Mouse (Mus musculus) bone marrow, adult 2 months (tissue): ENCODE results near the gene Ttc33. TPM values are rescaled to one million over a fixed set of nuclear protein-coding genes. Genes with fewer than 3 reads are reported as not detected.
A peak's percentile ranks its signal among the peaks of the same experiment; 100 is the strongest.

Source experiments
- H3K27ac ChIP-seq: fragments of 200-500 bp; 2 replicates; pipeline ENCODE4 v1.5.1; 2012; ENCODE audit warnings: low read depth, mild to moderate bottlenecking, control low read depth, inconsistent platforms, low read length; ENCODE audit not compliant: control insufficient read depth, poor library complexity, insufficient read depth
- H3K4me1 ChIP-seq: fragments of 200-500 bp; 2 replicates; pipeline ENCODE4 v1.6.1; 2011; ENCODE audit warnings: low read length; ENCODE audit not compliant: control insufficient read depth, insufficient read depth
- H3K4me3 ChIP-seq: fragments of 200-500 bp; replicated peaks from 2 replicates; pipeline ENCODE3; 2011; ENCODE audit warnings: mild to moderate bottlenecking, low read depth, low read length, control low read depth; ENCODE audit not compliant: control insufficient read depth
- CTCF ChIP-seq: fragments of 200-500 bp; IDR thresholded peaks from 2 replicates; pipeline ENCODE4 v1.5.1; 2011; ENCODE audit warnings: low read length, control low read depth; ENCODE audit not compliant: control insufficient read depth, insufficient read depth
- POLR2A ChIP-seq: fragments of 200-500 bp; IDR thresholded peaks from 2 replicates; pipeline ENCODE4 v1.6.1; 2011; ENCODE audit warnings: low read depth, mild to moderate bottlenecking, control low read depth, low read length, borderline replicate concordance; ENCODE audit not compliant: control insufficient read depth
- WGBS: fragments of 180-500 bp; shearing (Covaris S2); methylation state at CpG from one replicate; pipeline ENCODE4 v1.1.7; 2018; 5-methylcytosine and 5-hydroxymethylcytosine counted together
- polyA plus RNA-seq: library from polyadenylated mRNA; stranded (reverse); fragments of >200 nt; gene quantifications from 2 replicates; pipeline ENCODE4 v1.2.4, GENCODE M21; 2011; ENCODE audit warnings: low replicate concordance; ENCODE audit not compliant: missing spikeins, insufficient read depth, insufficient read length

Ttc33 gene
- polyA plus RNA-seq, 1 experiment, result 10.6 TPM

DNA sequence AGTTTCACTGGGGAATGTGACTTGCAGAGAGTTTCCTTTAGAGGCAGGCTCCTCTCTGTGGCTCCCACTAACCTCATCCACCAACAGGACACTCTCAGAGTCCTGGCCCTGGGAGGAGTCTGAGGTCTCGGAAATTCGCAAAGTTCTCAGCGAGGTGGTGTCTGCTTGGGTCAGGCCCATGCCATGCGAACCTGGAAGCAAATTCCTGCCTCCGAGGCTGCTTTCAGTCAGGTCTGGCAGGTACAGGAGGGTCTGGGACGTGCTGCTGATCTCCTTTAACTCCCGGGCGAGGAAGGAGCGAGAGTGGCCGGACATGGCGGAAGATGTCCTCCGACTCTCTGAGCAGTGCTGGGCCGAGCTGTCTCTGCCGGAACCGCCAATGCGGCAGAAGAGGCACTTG, 49.3 kb downstream of the Ttc33 start:
- WGBS, result 87% methylated on average over 16 of the region's 16 CpGs
- H3K27ac ChIP-seq, result no peak overlapping the region
- TF ChIP-seq POLR2A (no peak), CTCF (no peak)
- H3K4me1 ChIP-seq, result no peaks in the 10 kb centered on the region; the same call in 1 of the 2 replicates
- H3K4me3 ChIP-seq, result no peak overlapping the region

DNA sequence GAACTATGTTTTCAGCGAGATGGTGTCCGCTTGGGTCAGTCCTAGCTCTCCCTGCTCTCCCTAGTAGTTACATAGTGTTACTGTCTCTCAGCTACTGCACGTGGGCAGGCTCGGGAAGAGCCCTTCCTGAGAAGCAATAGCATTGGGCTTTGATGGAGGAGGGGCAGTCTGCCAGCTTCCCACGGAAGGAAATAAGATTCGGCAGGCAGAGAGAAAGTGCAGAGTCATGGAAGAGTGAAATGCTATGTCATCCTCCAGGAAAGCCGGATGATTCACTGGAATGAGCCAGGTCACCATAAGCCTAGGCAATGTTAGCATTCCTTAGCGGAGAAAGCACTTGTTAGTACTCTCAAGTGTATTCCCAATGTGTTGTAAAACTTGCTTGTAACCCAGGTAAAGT, 50.2 kb downstream of the Ttc33 start:
- TF ChIP-seq CTCF (no peak), POLR2A (no peak)

GRCm38 (mm10) chr15:5236538-5236937, 51.2 kb downstream of the Ttc33 start:
- no peak overlapping the region for H3K27ac ChIP-seq
- H3K4me1 ChIP-seq, result no peaks in the 10 kb centered on the region; the same call in 1 of the 2 replicates
- peak; percentile 99 for TF ChIP-seq CTCF
- no peak for TF ChIP-seq POLR2A
- H3K4me3 ChIP-seq, result no peak overlapping the region
- WGBS, result under 1% methylated on average over 6 of the region's 6 CpGs

More for the DNA sequence above, 50.2 kb downstream of the Ttc33 start:
- 31% methylated on average over 8 of the region's 8 CpGs for WGBS
- Histone ChIP-seq H3K27ac (no peak overlapping the region), H3K4me3 (no peak overlapping the region), H3K4me1 (no peaks in the 10 kb centered on the region; the same call in 1 of the 2 replicates)

GRCm38 (mm10) chr15:5237012-5237660, 51.8 kb downstream of the Ttc33 start:
- WGBS, result 7% methylated on average over 7 of the region's 7 CpGs
- H3K4me1 ChIP-seq, result no peaks in the 10 kb centered on the region; the same call in 1 of the 2 replicates
- no peak overlapping the region for H3K27ac ChIP-seq
- H3K4me3 ChIP-seq, result no peak overlapping the region
- TF ChIP-seq CTCF (no peak), POLR2A (no peak)

DNA sequence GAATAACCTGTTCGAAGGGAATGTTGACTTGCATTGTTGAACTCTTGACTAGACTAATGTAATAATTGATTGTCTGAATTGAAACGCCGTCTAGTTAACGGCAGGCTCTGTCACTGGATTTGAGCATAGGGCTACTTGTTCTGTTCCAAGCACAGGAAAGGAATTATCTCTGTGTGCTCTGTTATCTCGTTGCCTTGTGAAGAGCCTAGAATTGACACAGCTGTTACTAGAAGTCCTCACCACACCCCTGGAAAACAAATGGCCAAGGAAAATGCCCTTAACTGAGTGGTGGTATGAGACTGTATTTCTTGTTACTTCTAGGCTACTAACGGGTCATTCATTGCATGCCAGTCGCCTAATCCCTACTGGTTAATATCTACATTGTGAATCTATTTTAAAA, 52.7 kb downstream of the Ttc33 start:
- 60% methylated on average over 7 of the region's 7 CpGs for WGBS
- peaks cover 3% of the 10 kb centered on the region; the same call in 1 of the 2 replicates for H3K4me1 ChIP-seq
- no peak overlapping the region for H3K27ac ChIP-seq

GRCm38 (mm10) chr15:5238553-5238952, 53.2 kb downstream of the Ttc33 start:
- no peak overlapping the region for H3K4me3 ChIP-seq
- TF ChIP-seq CTCF, result no peak
- no peak for TF ChIP-seq POLR2A
- no peak overlapping the region for H3K27ac ChIP-seq
- peaks cover 3% of the 10 kb centered on the region; the same call in 1 of the 2 replicates for H3K4me1 ChIP-seq
- WGBS, result 60% methylated on average over 4 of the region's 4 CpGs

More for the DNA sequence above, 52.7 kb downstream of the Ttc33 start:
- H3K4me3 ChIP-seq, result no peak overlapping the region
- TF ChIP-seq POLR2A (no peak), CTCF (no peak)

DNA sequence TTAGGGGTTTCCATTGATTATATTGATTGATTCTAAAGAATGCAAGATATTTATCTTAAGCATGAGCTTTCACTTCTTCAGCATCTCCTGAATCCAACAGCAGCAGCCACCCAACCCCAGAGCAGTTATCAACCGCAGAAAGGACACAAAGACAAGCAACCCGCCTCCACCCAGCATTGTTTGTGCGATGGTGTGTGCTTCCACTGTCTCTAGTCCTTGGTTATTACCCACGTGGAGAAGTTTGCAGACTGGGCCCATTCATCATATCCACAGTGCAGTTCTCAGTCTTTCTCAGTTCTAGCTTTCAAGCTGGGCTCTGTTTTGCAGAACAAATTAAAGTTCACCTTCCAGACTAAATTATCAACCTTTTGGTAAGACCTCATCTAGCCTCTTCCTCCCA, 54.0 kb downstream of the Ttc33 start:
- Histone ChIP-seq H3K4me3 (no peak overlapping the region), H3K27ac (no peak overlapping the region), H3K4me1 (peaks cover 3% of the 10 kb centered on the region; the same call in 1 of the 2 replicates)
- TF ChIP-seq POLR2A, result no peak
- no peak for TF ChIP-seq CTCF
- 13% methylated on average over 4 of the region's 4 CpGs for WGBS

- Histone ChIP-seq H3K27ac (no peak overlapping the region), H3K4me1 (peaks cover 3% of the 10 kb centered on the region; the same call in 1 of the 2 replicates), H3K4me3 (no peak overlapping the region)
- no peak for TF ChIP-seq CTCF
- WGBS, result 9% methylated on average over 6 of the region's 6 CpGs
Measured at GRCm38 (mm10) chr15:5239901-5240300, 54.6 kb downstream of the Ttc33 start.
